Mouse (Mus musculus) ES-E14 (cell line): Measurements from ENCODE around the gene A730071L15Rik. TPM values are rescaled to one million over a fixed set of nuclear protein-coding genes. Genes with fewer than 3 reads are reported as not detected.

ENCODE experiments used
- DNase-seq: peaks from one replicate; pipeline ENCODE4 v3.0.0-alpha.2; 2013; ENCODE audit warnings: low read depth, low spot score
- H3K27ac ChIP-seq: 2 replicates; pipeline ENCODE4 v1.5.1; 2012; ENCODE audit warnings: low read depth, mild to moderate bottlenecking, low read length, moderate library complexity, mixed read lengths; ENCODE audit not compliant: poor library complexity, insufficient read depth, severe bottlenecking
- H3K36me3 ChIP-seq: 2 replicates; pipeline ENCODE4 v1.6.1; 2012; ENCODE audit warnings: mild to moderate bottlenecking, low read length, moderate library complexity, mixed read lengths; ENCODE audit not compliant: control insufficient read depth, poor library complexity, insufficient read depth, severe bottlenecking
- H3K4me1 ChIP-seq, 2 experiments: fragments of 150-350 bp in 1 of 2; sonication (generic) in 1 of 2; 2 replicates each; pipeline ENCODE4 v1.6.1; 2012; ENCODE audit warnings: low read length in 2 of 2, mild to moderate bottlenecking in 1 of 2, mixed read lengths in 1 of 2; ENCODE audit not compliant: control insufficient read depth in 2 of 2, insufficient read depth in 2 of 2, poor library complexity in 1 of 2
- H3K4me3 ChIP-seq, 2 experiments: fragments of 150-350 bp in 1 of 2; sonication (generic) in 1 of 2; 2 replicates each; pipeline ENCODE4 v1.5.1; 2012; ENCODE audit warnings: low read length in 2 of 2, low read depth in 1 of 2, mild to moderate bottlenecking in 1 of 2, mixed read lengths in 1 of 2; ENCODE audit not compliant: insufficient read depth in 1 of 2, poor library complexity in 1 of 2, severe bottlenecking in 1 of 2
- H3K9ac ChIP-seq: 2 replicates; pipeline ENCODE4 v1.6.1; 2012; ENCODE audit warnings: low read depth, mild to moderate bottlenecking, low read length, mixed read lengths; ENCODE audit not compliant: poor library complexity, insufficient read depth, severe bottlenecking
- H3K9me3 ChIP-seq: fragments of 150-350 bp; sonication (generic); 2 replicates; pipeline ENCODE4 v1.6.1; 2012; ENCODE audit warnings: low read depth, mild to moderate bottlenecking, low read length; ENCODE audit not compliant: control insufficient read depth, insufficient read depth
- CHD2 ChIP-seq: IDR thresholded peaks from 2 replicates; pipeline ENCODE4 v1.6.1; 2014; ENCODE audit warnings: mild to moderate bottlenecking, low read depth, low read length, inconsistent platforms
- HCFC1 ChIP-seq: IDR thresholded peaks from 2 replicates; pipeline ENCODE4 v1.6.1; 2012; ENCODE audit warnings: low read length, inconsistent platforms, borderline replicate concordance; ENCODE audit not compliant: insufficient read depth
- MAFK ChIP-seq: IDR thresholded peaks from 2 replicates; pipeline ENCODE4 v1.6.1; 2014; ENCODE audit warnings: mild to moderate bottlenecking, low read depth, low read length, inconsistent platforms; ENCODE audit not compliant: insufficient read depth
- ZC3H11A ChIP-seq: IDR thresholded peaks from 2 replicates; pipeline ENCODE4 v1.6.1; 2012; ENCODE audit warnings: low read depth, mild to moderate bottlenecking, inconsistent platforms, low read length, borderline replicate concordance
- ZNF384 ChIP-seq: IDR thresholded peaks from 2 replicates; pipeline ENCODE4 v1.6.1; 2012; ENCODE audit warnings: low read depth, low read length, inconsistent platforms
- in situ Hi-C, 2 experiments: fragments of 600-800 bp; cut with MboI; formaldehyde crosslinking; loops; one replicate each; pipeline ENCODE4 v1.15.1; 2025; ENCODE audit warnings: low sequenced_read_pairs in 2 of 2, inconsistent platforms in 1 of 2; ENCODE audit not compliant: unreplicated experiment in 2 of 2
- total RNA-seq: library from RNA; depleted of rRNA; stranded (reverse); fragments of 300-350 nt; gene quantifications from 2 replicates; pipeline ENCODE4 v1.2.3, GENCODE M21; 2012

The A730071L15Rik gene
- total RNA-seq, 1 experiment: 0.58 TPM

- Histone ChIP-seq H3K27ac (peak overlapping the region; percentile 89), H3K9me3 (no peaks in the 10 kb centered on the region), H3K9ac (peak overlapping the region; percentile 8; the same call in 1 of the 2 replicates), H3K4me3 (peak overlapping the region; percentile 3 to 32; a peak in 2 of 4 replicates), H3K36me3 (peaks cover 3% of the 10 kb centered on the region; the same call in 1 of the 2 replicates), H3K4me1 (peaks cover 12 to 26% of the 10 kb centered on the region in 2 experiments)
- no peak for DNase-seq
- TF ChIP-seq HCFC1 (no peak), MAFK (no peak), CHD2 (no peak), ZC3H11A (no peak), ZNF384 (no peak)
- in situ Hi-C loops: no loop called here
Measured at GRCm38 (mm10) chr11:6179194-6179593, 20.6 kb upstream of the A730071L15Rik start.

- Histone ChIP-seq H3K9me3 (no peaks in the 10 kb centered on the region), H3K9ac (peak overlapping the region; percentile 41; the same call in 1 of the 2 replicates), H3K27ac (peak overlapping the region; percentile 78), H3K4me1 (peaks cover 12 to 29% of the 10 kb centered on the region in 2 experiments), H3K36me3 (peaks cover 3% of the 10 kb centered on the region; the same call in 1 of the 2 replicates), H3K4me3 (peak overlapping the region; percentile 12 to 49; a peak in 2 of 4 replicates)
- TF ChIP-seq ZNF384: no peak
- TF ChIP-seq HCFC1: 0 out of 2 replicates have a peak, but pooled peaks have one; percentile 30
- TF ChIP-seq ZC3H11A: no peak
- TF ChIP-seq MAFK: peak; percentile 52
- 0 out of 2 replicates have a peak, but pooled peaks have one; percentile 20 for TF ChIP-seq CHD2
- in situ Hi-C loops: no loop called here
- DNase-seq: peak; percentile 74
Measured at GRCm38 (mm10) chr11:6180811-6181399, 18.9 kb upstream of the A730071L15Rik start.

DNA sequence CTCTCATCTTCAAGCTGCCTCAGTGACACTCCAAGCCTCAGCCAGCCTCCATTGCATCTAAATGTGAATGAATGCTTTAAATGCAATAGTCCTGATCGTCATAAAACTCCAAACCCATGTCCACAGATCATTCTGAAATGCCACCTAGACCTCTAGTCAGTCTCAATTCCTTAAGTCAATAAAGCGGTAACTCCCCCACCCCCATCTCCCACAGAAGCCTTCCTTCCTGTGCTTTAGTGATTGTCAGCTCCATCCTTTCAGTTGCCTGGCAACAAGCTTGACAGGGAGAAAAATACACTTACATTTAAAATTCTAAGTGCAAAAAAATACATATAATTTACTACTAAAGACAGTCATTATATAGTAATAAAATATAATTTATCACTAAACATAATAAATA lies 16.6 kb upstream of the A730071L15Rik start:
- H3K9me3 ChIP-seq: no peaks in the 10 kb centered on the region
- in situ Hi-C loops: no loop called here
- peaks cover 10 to 28% of the 10 kb centered on the region in 2 experiments; a peak in 3 of 4 replicates for H3K4me1 ChIP-seq
- H3K4me3 ChIP-seq: no peak overlapping the region
- TF ChIP-seq ZC3H11A: no peak
- no peak for TF ChIP-seq ZNF384
- no peak for TF ChIP-seq MAFK
- no peak for TF ChIP-seq CHD2
- no peak for TF ChIP-seq HCFC1
- peaks cover 6% of the 10 kb centered on the region; the same call in 1 of the 2 replicates for H3K36me3 ChIP-seq
- no peak overlapping the region for H3K27ac ChIP-seq
- H3K9ac ChIP-seq: no peak overlapping the region
- no peak for DNase-seq

- Histone ChIP-seq H3K27ac (no peak overlapping the region), H3K36me3 (peaks cover 6% of the 10 kb centered on the region; the same call in 1 of the 2 replicates), H3K9me3 (no peaks in the 10 kb centered on the region), H3K9ac (no peak overlapping the region), H3K4me1 (peaks cover 7 to 28% of the 10 kb centered on the region in 2 experiments; a peak in 3 of 4 replicates), H3K4me3 (no peak overlapping the region)
- DNase-seq: no peak
- in situ Hi-C loops: no loop called here
- TF ChIP-seq ZC3H11A (no peak), CHD2 (no peak), HCFC1 (no peak), MAFK (no peak), ZNF384 (no peak)
Measured at GRCm38 (mm10) chr11:6184202-6184935, 15.5 kb upstream of the A730071L15Rik start.
